Mouse (Mus musculus) left cerebral cortex, postnatal 14 days (tissue): ENCODE results near the gene Arhgef3. TPM values are rescaled to one million over a fixed set of nuclear protein-coding genes. Genes with fewer than 3 reads are reported as not detected.

Source experiments
- DNase-seq, 2 experiments: peaks; one replicate each; pipeline ENCODE4 v3.0.0; 2021 to 2022; ENCODE audit warnings: low spot score in 2 of 2, mixed read lengths in 1 of 2
- intact Hi-C: fragments of 180-260 bp; cut with DNase I; formaldehyde crosslinking; loops from one replicate; pipeline ENCODE4 v1.15.1; 2025
- total RNA-seq, 2 experiments: library from RNA; stranded (reverse); gene quantifications; 2 replicates each; pipeline ENCODE4 v1.2.3; 2021

Gene Arhgef3
- total RNA-seq, 2 experiments from 2014 or later: 50.4 to 50.5 TPM

- DNase-seq: no peak
- intact Hi-C loops: no loop called here
These were observed 35.4 kb downstream of the Arhgef3 start for GRCm38 (mm10) chr14:27150011-27150640.

- intact Hi-C loops: no loop called here
- DNase-seq: no peak
These were observed 36.7 kb downstream of the Arhgef3 start for GRCm38 (mm10) chr14:27151432-27151831.

- intact Hi-C loops: no loop called here
- no peak for DNase-seq
These were observed 40.4 kb downstream of the Arhgef3 start for GRCm38 (mm10) chr14:27155088-27155487.

GRCm38 (mm10) chr14:27156032-27156431 lies 41.3 kb downstream of the Arhgef3 start:
- intact Hi-C loops: no loop called here
- DNase-seq: no peak

GRCm38 (mm10) chr14:27158133-27158532 lies 43.4 kb downstream of the Arhgef3 start:
- intact Hi-C loops: no loop called here

GRCm38 (mm10) chr14:27158782-27159181 lies 44.1 kb downstream of the Arhgef3 start:
- no peak for DNase-seq
- intact Hi-C loops: no loop called here

More at GRCm38 (mm10) chr14:27158133-27158532, 43.4 kb downstream of the Arhgef3 start:
- no peak for DNase-seq

GRCm38 (mm10) chr14:27160762-27161161 lies 46.1 kb downstream of the Arhgef3 start:
- intact Hi-C loops: no loop called here
- no peak for DNase-seq

GRCm38 (mm10) chr14:27164639-27165038 lies 49.9 kb downstream of the Arhgef3 start:
- DNase-seq: no peak
- intact Hi-C loops: loop anchor here (5.0 kb wide), 1 partner anchor 47 kb away; no protein-coding TSS in a partner anchor

- intact Hi-C loops: loop anchor here (5.0 kb wide), 1 partner anchor 49 kb away; no protein-coding TSS in a partner anchor
These were observed 52.1 kb downstream of the Arhgef3 start for GRCm38 (mm10) chr14:27166751-27167150.

GRCm38 (mm10) chr14:27167177-27167576 lies 52.5 kb downstream of the Arhgef3 start:
- intact Hi-C loops: loop anchor here (5.0 kb wide), 1 partner anchor 50 kb away; no protein-coding TSS in a partner anchor
- DNase-seq: peak; percentile 17 to 44

More at GRCm38 (mm10) chr14:27166751-27167150, 52.1 kb downstream of the Arhgef3 start:
- peak; percentile 65 to 75 for DNase-seq

GRCm38 (mm10) chr14:27168387-27168786 lies 53.7 kb downstream of the Arhgef3 start:
- intact Hi-C loops: loop anchor here (5.0 kb wide), 1 partner anchor 51 kb away; no protein-coding TSS in a partner anchor
- no peak for DNase-seq

- intact Hi-C loops: loop anchor here (5.0 kb wide), 1 partner anchor 52 kb away; no protein-coding TSS in a partner anchor
- DNase-seq: no peak
These were observed 54.6 kb downstream of the Arhgef3 start for GRCm38 (mm10) chr14:27169287-27169686.

GRCm38 (mm10) chr14:27170421-27170820 lies 55.7 kb downstream of the Arhgef3 start:
- no peak for DNase-seq
- intact Hi-C loops: no loop called here

GRCm38 (mm10) chr14:27171175-27171830 lies 56.6 kb downstream of the Arhgef3 start:
- intact Hi-C loops: no loop called here
- no peak for DNase-seq

GRCm38 (mm10) chr14:27173178-27173803 lies 58.6 kb downstream of the Arhgef3 start:
- intact Hi-C loops: no loop called here
- no peak for DNase-seq

- DNase-seq: no peak
- intact Hi-C loops: no loop called here
These were observed 59.6 kb downstream of the Arhgef3 start for GRCm38 (mm10) chr14:27174188-27174786.

- no peak for DNase-seq
These were observed 60.2 kb downstream of the Arhgef3 start for GRCm38 (mm10) chr14:27174831-27175301.

GRCm38 (mm10) chr14:27175343-27175742 lies 60.6 kb downstream of the Arhgef3 start:
- intact Hi-C loops: no loop called here
- no peak for DNase-seq

More at GRCm38 (mm10) chr14:27174831-27175301, 60.2 kb downstream of the Arhgef3 start:
- intact Hi-C loops: no loop called here

GRCm38 (mm10) chr14:27177800-27178559 lies 63.3 kb downstream of the Arhgef3 start:
- intact Hi-C loops: no loop called here

More at GRCm38 (mm10) chr14:27177800-27178559, 63.3 kb downstream of the Arhgef3 start:
- DNase-seq: no peak
